Mouse (Mus musculus) thymus, adult 2 months (tissue): ENCODE results near the gene Unkl.

Experiments
- CTCF ChIP-seq: fragments of 200-500 bp; IDR thresholded peaks from 2 replicates; pipeline ENCODE4 v1.5.1; 2012; ENCODE audit warnings: mild to moderate bottlenecking, control low read depth, low read length, moderate library complexity, borderline replicate concordance; ENCODE audit not compliant: control insufficient read depth, poor library complexity, insufficient read depth; ENCODE audit errors: extremely low read depth
- POLR2A ChIP-seq: fragments of 200-500 bp; IDR thresholded peaks from 2 replicates; pipeline ENCODE4 v1.6.1; 2012; ENCODE audit warnings: mild to moderate bottlenecking, low read length, control low read depth, moderate library complexity; ENCODE audit not compliant: control insufficient read depth, poor library complexity, insufficient read depth; ENCODE audit errors: extremely low read depth

DNA sequence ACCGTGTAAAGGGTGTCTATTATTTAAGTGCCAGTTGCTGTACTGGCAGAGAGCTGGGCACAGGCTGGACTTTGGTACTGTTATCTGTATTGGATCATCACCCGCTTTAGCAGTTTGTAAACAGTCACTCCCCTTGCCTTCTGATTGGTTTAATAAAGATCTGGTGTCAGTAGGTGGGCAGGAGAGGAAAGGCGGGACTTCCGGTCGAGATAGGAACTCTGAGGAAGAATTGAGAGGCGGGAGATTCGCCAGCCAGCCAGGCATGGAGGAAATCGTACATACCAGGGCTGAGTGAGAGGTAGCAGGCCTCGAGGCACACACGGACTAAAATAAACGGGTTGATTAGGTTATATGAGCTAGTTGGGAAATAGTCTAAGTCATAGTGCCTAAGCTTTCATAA lies 93.9 kb downstream of the Unkl start:
- TF ChIP-seq POLR2A (no peak), CTCF (no peak)
